Mouse (Mus musculus) MEL (cell line): ENCODE measurements around the gene Slc30a1. TPM values are rescaled to one million over a fixed set of nuclear protein-coding genes. Genes with fewer than 3 reads are reported as not detected.

Experiments used
- DNase-seq: peaks from one replicate; pipeline ENCODE4 v3.0.0; 2011; ENCODE audit warnings: low read depth, low spot score
- H3K27ac ChIP-seq: 2 replicates; pipeline ENCODE4 v1.5.1; 2012; ENCODE audit warnings: low read depth, mild to moderate bottlenecking, control low read depth, low read length, moderate library complexity; ENCODE audit not compliant: control insufficient read depth
- H3K27me3 ChIP-seq, 2 experiments: fragments of 150-350 bp in 1 of 2; sonication (generic) in 1 of 2; 2 replicates each; pipeline ENCODE4 v1.6.1; 2012; ENCODE audit warnings: low read length in 2 of 2, mild to moderate bottlenecking in 2 of 2, improper control_type of control experiment in 1 of 2, moderate library complexity in 1 of 2; ENCODE audit not compliant: insufficient read depth in 2 of 2, control insufficient read depth in 1 of 2
- H3K36me3 ChIP-seq, 2 experiments: 2 replicates each; pipeline ENCODE4 v1.6.1; 2012 to 2014; ENCODE audit warnings: low read length in 2 of 2, improper control_type of control experiment in 1 of 2, inconsistent platforms in 1 of 2, mild to moderate bottlenecking in 1 of 2; ENCODE audit not compliant: insufficient read depth in 2 of 2, control insufficient read depth in 1 of 2
- H3K4me1 ChIP-seq, 2 experiments: fragments of 150-350 bp in 1 of 2; sonication (generic) in 1 of 2; 2 replicates each; pipeline ENCODE4 v1.6.1; 2012; ENCODE audit warnings: low read length in 2 of 2, improper control_type of control experiment in 1 of 2, mild to moderate bottlenecking in 1 of 2; ENCODE audit not compliant: insufficient read depth in 2 of 2, control insufficient read depth in 1 of 2
- H3K4me3 ChIP-seq, 2 experiments: fragments of 150-350 bp in 1 of 2; sonication (generic) in 1 of 2; 2 replicates each; pipeline ENCODE4 v1.5.1; 2012; ENCODE audit warnings: low read depth in 2 of 2, low read length in 2 of 2, mild to moderate bottlenecking in 2 of 2, moderate library complexity in 2 of 2, control low read depth in 1 of 2, improper control_type of control experiment in 1 of 2; ENCODE audit not compliant: control insufficient read depth in 1 of 2, insufficient read depth in 1 of 2
- H3K79me2 ChIP-seq: 2 replicates; pipeline ENCODE4 v1.6.1; 2012; ENCODE audit warnings: mild to moderate bottlenecking, low read length, moderate library complexity; ENCODE audit not compliant: control insufficient read depth, poor library complexity, insufficient read depth
- H3K9ac ChIP-seq: 2 replicates; pipeline ENCODE4 v1.6.1; 2012; ENCODE audit warnings: low read depth, mild to moderate bottlenecking, control low read depth, low read length, moderate library complexity; ENCODE audit not compliant: control insufficient read depth, poor library complexity, severe bottlenecking
- H3K9me3 ChIP-seq: fragments of 150-350 bp; sonication (generic); replicated peaks from 2 replicates; pipeline ENCODE4 v1.6.1; 2012; ENCODE audit warnings: mild to moderate bottlenecking, low read length, improper control_type of control experiment, moderate library complexity; ENCODE audit not compliant: insufficient read depth
- BHLHE40 ChIP-seq: IDR thresholded peaks from 2 replicates; pipeline ENCODE4 v1.6.1; 2012; ENCODE audit warnings: low read depth, mild to moderate bottlenecking, inconsistent platforms, low read length, improper control_type of control experiment, borderline replicate concordance
- CHD2 ChIP-seq: IDR thresholded peaks from 2 replicates; pipeline ENCODE4 v1.6.1; 2011; ENCODE audit warnings: low read length, improper control_type of control experiment
- CTCF ChIP-seq, 3 experiments: IDR thresholded peaks in 2 of 3; conservative IDR thresholded peaks in 1 of 3; 2 replicates each; pipeline ENCODE4 v1.5.1; 2011 to 2012; ENCODE audit warnings: low read length in 3 of 3, low read depth in 2 of 3, mild to moderate bottlenecking in 2 of 3, improper control_type of control experiment in 1 of 3, inconsistent platforms in 1 of 3, mixed read lengths in 1 of 3, moderate library complexity in 1 of 3; ENCODE audit not compliant: control insufficient read depth in 1 of 3, insufficient read depth in 1 of 3, poor library complexity in 1 of 3, severe bottlenecking in 1 of 3
- E2F4 ChIP-seq: IDR thresholded peaks from 2 replicates; pipeline ENCODE4 v1.6.1; 2011; ENCODE audit warnings: low read depth, low read length, improper control_type of control experiment, borderline replicate concordance
- ELF1 ChIP-seq: IDR thresholded peaks from 2 replicates; pipeline ENCODE4 v1.6.1; 2014; ENCODE audit warnings: low read depth, mild to moderate bottlenecking, inconsistent platforms, low read length, improper control_type of control experiment, moderate library complexity
- EP300 ChIP-seq, 2 experiments: IDR thresholded peaks; 2 replicates each; pipeline ENCODE4 v1.6.1; 2011; ENCODE audit warnings: improper control_type of control experiment in 2 of 2, low read length in 2 of 2, low read depth in 1 of 2, mild to moderate bottlenecking in 1 of 2
- ETS1 ChIP-seq: IDR thresholded peaks from 2 replicates; pipeline ENCODE4 v1.6.1; 2012; ENCODE audit warnings: low read depth, mild to moderate bottlenecking, inconsistent platforms, low read length, improper control_type of control experiment, moderate library complexity
- GATA1 ChIP-seq: IDR thresholded peaks from 2 replicates; pipeline ENCODE4 v1.6.1; 2011; ENCODE audit warnings: low read depth, low read length, improper control_type of control experiment
- JUND ChIP-seq: IDR thresholded peaks from 2 replicates; pipeline ENCODE4 v1.6.1; 2011; ENCODE audit warnings: low read depth, mild to moderate bottlenecking, improper control_type of control experiment, low read length
- KAT2A ChIP-seq: conservative IDR thresholded peaks from 2 replicates; pipeline ENCODE4 v1.6.1; 2012; ENCODE audit warnings: low read depth, low read length, improper control_type of control experiment, inconsistent platforms
- MAFK ChIP-seq: IDR thresholded peaks from 2 replicates; pipeline ENCODE4 v1.6.1; 2011; ENCODE audit warnings: low read depth, mild to moderate bottlenecking, low read length, improper control_type of control experiment, borderline replicate concordance
- MAX ChIP-seq: IDR thresholded peaks from 2 replicates; pipeline ENCODE4 v1.6.1; 2011; ENCODE audit warnings: low read length, improper control_type of control experiment
- MEF2A ChIP-seq: IDR thresholded peaks from 2 replicates; pipeline ENCODE4 v1.6.1; 2014; ENCODE audit warnings: low read depth, mild to moderate bottlenecking, inconsistent platforms, low read length, improper control_type of control experiment; ENCODE audit not compliant: poor library complexity, insufficient replicate concordance, severe bottlenecking; ENCODE audit errors: extremely low read depth
- MXI1 ChIP-seq: IDR thresholded peaks from 2 replicates; pipeline ENCODE4 v1.6.1; 2011; ENCODE audit warnings: mild to moderate bottlenecking, low read depth, low read length, improper control_type of control experiment
- MYB ChIP-seq: IDR thresholded peaks from 2 replicates; pipeline ENCODE4 v1.6.1; 2011; ENCODE audit warnings: mild to moderate bottlenecking, low read depth, low read length, improper control_type of control experiment
- MYC ChIP-seq: IDR thresholded peaks from 2 replicates; pipeline ENCODE4 v1.6.1; 2011; ENCODE audit warnings: low read depth, mild to moderate bottlenecking, low read length, improper control_type of control experiment, moderate library complexity
- NRF1 ChIP-seq: IDR thresholded peaks from 2 replicates; pipeline ENCODE4 v1.6.1; 2014; ENCODE audit warnings: low read depth, mild to moderate bottlenecking, inconsistent platforms, low read length, improper control_type of control experiment, moderate library complexity; ENCODE audit not compliant: poor library complexity, insufficient read depth, severe bottlenecking
- POLR2A ChIP-seq, 2 experiments: IDR thresholded peaks; 2 replicates each; pipeline ENCODE4 v1.6.1; 2011 to 2012; ENCODE audit warnings: low read length in 2 of 2, mild to moderate bottlenecking in 2 of 2, control low read depth in 1 of 2, improper control_type of control experiment in 1 of 2, low read depth in 1 of 2, moderate library complexity in 1 of 2; ENCODE audit not compliant: control insufficient read depth in 1 of 2, insufficient read depth in 1 of 2, poor library complexity in 1 of 2
- RCOR1 ChIP-seq: IDR thresholded peaks from 2 replicates; pipeline ENCODE4 v1.6.1; 2012; ENCODE audit warnings: low read depth, mild to moderate bottlenecking, inconsistent platforms, low read length, improper control_type of control experiment
- SIN3A ChIP-seq: IDR thresholded peaks from 2 replicates; pipeline ENCODE4 v1.6.1; 2012; ENCODE audit warnings: low read length, improper control_type of control experiment, inconsistent platforms
- SMC3 ChIP-seq: IDR thresholded peaks from 2 replicates; pipeline ENCODE4 v1.6.1; 2011; ENCODE audit warnings: low read depth, low read length, improper control_type of control experiment
- TAL1 ChIP-seq: IDR thresholded peaks from 2 replicates; pipeline ENCODE4 v1.6.1; 2012; ENCODE audit warnings: mild to moderate bottlenecking, inconsistent platforms, low read length, moderate library complexity, mixed read lengths
- UBTF ChIP-seq: IDR thresholded peaks from 2 replicates; pipeline ENCODE4 v1.6.1; 2012; ENCODE audit warnings: low read depth, mild to moderate bottlenecking, inconsistent platforms, low read length, improper control_type of control experiment, moderate library complexity, borderline replicate concordance; ENCODE audit not compliant: insufficient read depth
- USF1 ChIP-seq: IDR thresholded peaks from 2 replicates; pipeline ENCODE4 v1.6.1; 2014; ENCODE audit warnings: low read depth, mild to moderate bottlenecking, inconsistent platforms, low read length, improper control_type of control experiment, moderate library complexity
- USF2 ChIP-seq, 2 experiments: IDR thresholded peaks; 2 replicates each; pipeline ENCODE4 v1.6.1; 2011 to 2012; ENCODE audit warnings: improper control_type of control experiment in 2 of 2, low read length in 2 of 2, borderline replicate concordance in 1 of 2, inconsistent platforms in 1 of 2, low read depth in 1 of 2, mild to moderate bottlenecking in 1 of 2; ENCODE audit not compliant: insufficient read depth in 1 of 2
- ZKSCAN1 ChIP-seq: IDR thresholded peaks from 2 replicates; pipeline ENCODE4 v1.6.1; 2012; ENCODE audit warnings: low read depth, mild to moderate bottlenecking, inconsistent platforms, low read length, improper control_type of control experiment, moderate library complexity
- ZMIZ1 ChIP-seq: IDR thresholded peaks from 2 replicates; pipeline ENCODE4 v1.6.1; 2012; ENCODE audit warnings: low read depth, mild to moderate bottlenecking, inconsistent platforms, low read length, improper control_type of control experiment, moderate library complexity
- ZNF384 ChIP-seq: IDR thresholded peaks from 2 replicates; pipeline ENCODE4 v1.6.1; 2012; ENCODE audit warnings: low read depth, mild to moderate bottlenecking, inconsistent platforms, low read length, improper control_type of control experiment
- polyA plus RNA-seq, 2 experiments: library from polyadenylated mRNA; stranded (reverse) in 1 of 2; unstranded in 1 of 2; fragments of >175 nt in 1 of 2; fragments of >200 nt in 1 of 2; gene quantifications; 2 replicates each; pipeline versions ENCODE4 v1.2.1 to v1.2.4; 2012; ENCODE audit warnings: low replicate concordance in 2 of 2, low read depth in 1 of 2; ENCODE audit not compliant: insufficient read length in 2 of 2, insufficient read depth in 1 of 2, missing spikeins in 1 of 2
- total RNA-seq: library from RNA; depleted of rRNA; stranded (reverse); fragments of 300-350 nt; gene quantifications from 2 replicates; pipeline ENCODE4 v1.2.3, GENCODE M21; 2012

Slc30a1 gene
- total and polyA plus RNA-seq, 3 experiments = 10.4 to 10.7 TPM; not detected in 1

- no peak overlapping the region for H3K9ac ChIP-seq
- H3K27me3 ChIP-seq = peaks cover 13 to 18% of the 10 kb centered on the region in 2 experiments
- no peaks in the 10 kb centered on the region for H3K79me2 ChIP-seq
- no peak overlapping the region for H3K4me3 ChIP-seq
- no peak overlapping the region for H3K27ac ChIP-seq
- TF ChIP-seq ELF1 (no peak), KAT2A (no peak), TAL1 (no peak), ZMIZ1 (no peak), MYC (no peak), SIN3A (no peak), RCOR1 (no peak), MAX (no peak), ETS1 (no peak), CTCF (IDR thresholded peaks at IDR 0.05 in 2 of 3, conservative IDR thresholded peaks at IDR 0.05 in 1 of 3; ENCODE audit: control insufficient read depth in 1 of 3, insufficient read depth in 1 of 3, low read depth in 2 of 3, low read length in 3 of 3, poor library complexity in 1 of 3, severe bottlenecking in 1 of 3) (no peak), GATA1 (no peak), BHLHE40 (no peak), JUND (no peak), CHD2 (no peak), MYB (no peak), USF2 (IDR thresholded peaks at IDR 0.05; ENCODE audit: borderline replicate concordance in 1 of 2, insufficient read depth in 1 of 2, low read depth in 1 of 2, low read length in 2 of 2) (no peak), SMC3 (no peak), MAFK (no peak), NRF1 (no peak), USF1 (no peak)
- H3K36me3 ChIP-seq = no peaks in the 10 kb centered on the region
- DNase-seq = no peak
- no peaks in the 10 kb centered on the region for H3K9me3 ChIP-seq
- H3K4me1 ChIP-seq = no peaks in the 10 kb centered on the region; a peak in 1 of 4 replicates
Measured at GRCm38 (mm10) chr1:191946835-191947234, 40.3 kb downstream of the Slc30a1 start.

GRCm38 (mm10) chr1:191947796-191948195 is 41.2 kb downstream of the Slc30a1 start:
- Histone ChIP-seq H3K4me3 (no peak overlapping the region), H3K9me3 (no peaks in the 10 kb centered on the region), H3K36me3 (no peaks in the 10 kb centered on the region), H3K9ac (no peak overlapping the region), H3K27me3 (peaks cover 10 to 18% of the 10 kb centered on the region in 2 experiments), H3K27ac (no peak overlapping the region), H3K4me1 (no peaks in the 10 kb centered on the region; a peak in 1 of 4 replicates), H3K79me2 (no peaks in the 10 kb centered on the region)
- TF ChIP-seq MAX (no peak), CHD2 (no peak), ELF1 (no peak), GATA1 (no peak), POLR2A (IDR thresholded peaks at IDR 0.05; ENCODE audit: control insufficient read depth in 1 of 2, insufficient read depth in 1 of 2, low read depth in 1 of 2, low read length in 2 of 2, poor library complexity in 1 of 2) (no peak), MAFK (no peak), TAL1 (no peak), RCOR1 (no peak), ZKSCAN1 (no peak), E2F4 (no peak), MXI1 (no peak), EP300 (IDR thresholded peaks at IDR 0.05; ENCODE audit: low read depth in 1 of 2, low read length in 2 of 2) (no peak), ZNF384 (no peak), MEF2A (no peak), UBTF (no peak), SIN3A (no peak)
- DNase-seq = no peak
